Mouse (Mus musculus) mouse trophoblast stem cell (cell line): ENCODE measurements around the gene Hnrnpr.

Source experiments
- in situ Hi-C, 2 experiments: fragments of 300-500 bp; cut with MseI, MboI; formaldehyde crosslinking; loops; 2 replicates in 1 of 2; 3 replicates in 1 of 2; pipeline ENCODE4 v1.15.1; 2025

Gene Hnrnpr

GRCm38 (mm10) chr4:136308355-136308754, 2.4 kb upstream of the Hnrnpr start:
- in situ Hi-C loops = no loop called here

GRCm38 (mm10) chr4:136309780-136310179, 962 bp upstream of the Hnrnpr start:
- in situ Hi-C loops = no loop called here

GRCm38 (mm10) chr4:136311042-136311999, 579 bp downstream of the Hnrnpr start:
- in situ Hi-C loops = no loop called here

- in situ Hi-C loops = no loop called here
Measured at GRCm38 (mm10) chr4:136312616-136313015, 1.9 kb downstream of the Hnrnpr start.

GRCm38 (mm10) chr4:136317667-136318066, 6.9 kb downstream of the Hnrnpr start:
- in situ Hi-C loops = no loop called here

GRCm38 (mm10) chr4:136320016-136320415, 9.3 kb downstream of the Hnrnpr start:
- in situ Hi-C loops = no loop called here

GRCm38 (mm10) chr4:136324226-136324625, 13.5 kb downstream of the Hnrnpr start:
- in situ Hi-C loops = no loop called here

- in situ Hi-C loops = no loop called here
Measured at GRCm38 (mm10) chr4:136327238-136327637, 16.5 kb downstream of the Hnrnpr start.

- in situ Hi-C loops = no loop called here
Measured at GRCm38 (mm10) chr4:136328115-136328514, 17.4 kb downstream of the Hnrnpr start.

- in situ Hi-C loops = no loop called here
Measured at GRCm38 (mm10) chr4:136331709-136332108, 21.0 kb downstream of the Hnrnpr start.

- in situ Hi-C loops = no loop called here
Measured at GRCm38 (mm10) chr4:136333191-136333590, 22.4 kb downstream of the Hnrnpr start.

GRCm38 (mm10) chr4:136335065-136335464, 24.3 kb downstream of the Hnrnpr start:
- in situ Hi-C loops = no loop called here

- in situ Hi-C loops = no loop called here
Measured at GRCm38 (mm10) chr4:136337129-136337528, 26.4 kb downstream of the Hnrnpr start.

GRCm38 (mm10) chr4:136349616-136350015, 38.9 kb downstream of the Hnrnpr start:
- in situ Hi-C loops = no loop called here

GRCm38 (mm10) chr4:136357026-136357425, 46.3 kb downstream of the Hnrnpr start:
- in situ Hi-C loops = no loop called here

- in situ Hi-C loops = no loop called here
Measured at GRCm38 (mm10) chr4:136357429-136357828, 46.7 kb downstream of the Hnrnpr start.

GRCm38 (mm10) chr4:136367856-136368255, 57.1 kb downstream of the Hnrnpr start:
- in situ Hi-C loops = no loop called here

GRCm38 (mm10) chr4:136369727-136370126, 59.0 kb downstream of the Hnrnpr start:
- in situ Hi-C loops = no loop called here

GRCm38 (mm10) chr4:136373494-136374181, 62.9 kb downstream of the Hnrnpr start:
- in situ Hi-C loops = no loop called here

GRCm38 (mm10) chr4:136377001-136377400, 66.3 kb downstream of the Hnrnpr start:
- in situ Hi-C loops = loop anchor here in 1 of 2 experiments (25.0 kb wide), 1 partner anchor 235 kb away; the partner anchor contains the start of genes Kdm1a, Lactbl1 and Tex46

- in situ Hi-C loops = loop anchor here (10.0 to 25.0 kb wide), 2 partner anchors 229 to 242 kb away; partner anchors contain the start of genes Lactbl1 (in 2 of the 2), Kdm1a (in 1 of the 2) and Tex46 (in 1 of the 2)
Measured at GRCm38 (mm10) chr4:136383052-136383451, 72.3 kb downstream of the Hnrnpr start.

GRCm38 (mm10) chr4:136383839-136384238, 73.1 kb downstream of the Hnrnpr start:
- in situ Hi-C loops = loop anchor here (10.0 to 25.0 kb wide), 2 partner anchors 228 to 241 kb away; partner anchors contain the start of genes Lactbl1 (in 2 of the 2), Kdm1a (in 1 of the 2) and Tex46 (in 1 of the 2)
